Mouse (Mus musculus) induced T-regulatory cell, adult 2 months (primary cell): ENCODE data around the gene Col18a1.

Source experiments
- DNase-seq: peaks from one replicate; pipeline ENCODE4 v3.0.0-alpha.2; 2012; ENCODE audit warnings: low read depth

Gene Col18a1

DNA sequence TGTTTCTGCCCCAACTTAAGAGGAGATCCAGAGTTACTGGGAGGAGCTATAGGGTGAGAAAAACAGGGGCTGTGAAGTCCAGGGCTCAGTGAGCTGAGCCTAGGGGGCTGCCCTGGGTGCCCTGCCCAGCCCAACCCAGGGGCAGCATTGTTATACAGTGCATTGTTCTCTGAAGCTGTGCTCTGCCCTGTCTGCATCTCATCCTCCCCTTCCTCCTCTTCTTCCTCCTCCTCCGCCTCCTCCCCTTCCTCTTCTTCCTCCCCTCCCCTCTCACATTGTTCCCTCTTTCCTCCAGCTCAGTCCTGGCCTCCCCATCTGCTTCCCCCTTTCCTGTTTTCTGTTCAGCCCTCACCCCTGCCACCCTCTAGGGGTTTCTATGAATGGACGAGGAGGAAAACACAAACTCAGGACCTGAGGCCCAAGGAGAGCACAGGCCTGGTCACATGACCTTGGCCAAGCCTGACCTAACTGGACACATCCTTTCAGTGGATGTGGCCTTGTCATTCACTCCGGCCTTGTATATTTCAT is 16.5 kb upstream of the Col18a1 start:
- no peak for DNase-seq

DNA sequence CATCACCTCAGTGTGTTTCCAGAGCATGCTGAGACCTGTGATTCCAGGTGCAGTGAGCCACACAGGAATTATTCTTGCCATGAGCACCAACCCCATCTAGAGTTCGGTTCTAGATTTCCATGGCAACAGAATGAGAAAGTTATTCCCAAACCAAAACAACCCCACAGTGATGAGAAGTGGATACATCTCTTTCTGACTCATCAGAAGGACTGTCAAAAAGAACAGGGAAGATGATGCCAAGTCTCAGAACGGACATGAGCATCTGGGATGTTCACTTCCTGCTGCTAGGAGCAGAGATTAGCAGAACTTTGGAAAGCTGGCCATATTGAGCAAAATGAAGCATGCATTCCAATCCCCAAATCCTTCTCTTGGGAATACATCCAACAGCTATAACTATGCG is 13.8 kb upstream of the Col18a1 start:
- DNase-seq, result no peak

DNA sequence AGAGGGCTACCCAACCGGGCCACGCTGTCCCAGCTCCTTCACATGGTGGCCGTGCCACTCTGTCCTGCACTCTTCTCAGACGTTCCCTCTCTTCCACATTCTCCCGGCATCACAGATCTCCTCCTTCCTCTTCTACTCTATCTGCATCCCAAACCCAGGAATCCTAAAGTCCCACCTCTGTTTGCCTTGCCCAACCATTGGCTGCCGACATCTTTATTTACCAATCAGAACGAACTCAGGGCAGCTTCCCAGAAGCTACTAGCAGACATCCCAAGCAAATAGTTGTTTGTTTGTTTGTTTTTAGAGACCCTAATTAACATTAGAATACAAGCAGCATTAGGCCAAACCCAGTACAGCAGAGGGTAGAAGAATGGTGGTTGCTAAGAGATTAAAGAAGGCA is 12.3 kb upstream of the Col18a1 start:
- DNase-seq, result no peak

DNA sequence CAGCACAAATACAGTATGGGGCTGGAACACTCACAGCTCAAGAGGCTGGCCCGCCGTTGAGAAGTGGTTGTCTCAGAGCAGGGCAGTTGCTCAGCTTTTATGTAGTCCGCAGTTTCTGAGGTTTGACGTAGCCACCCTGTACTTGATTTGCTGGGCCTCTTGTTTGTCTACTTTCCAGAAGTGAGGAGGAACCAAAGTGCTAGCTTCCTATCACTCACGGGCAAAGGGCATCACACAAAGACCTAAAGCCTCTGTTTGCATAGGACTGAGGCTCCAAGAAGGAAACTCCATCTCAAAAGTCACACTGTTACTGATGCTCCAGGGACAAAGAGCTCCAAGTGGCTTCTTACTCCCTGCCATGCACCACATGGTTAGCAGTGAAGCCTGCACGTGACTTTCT is 4.1 kb upstream of the Col18a1 start:
- no peak for DNase-seq

DNA sequence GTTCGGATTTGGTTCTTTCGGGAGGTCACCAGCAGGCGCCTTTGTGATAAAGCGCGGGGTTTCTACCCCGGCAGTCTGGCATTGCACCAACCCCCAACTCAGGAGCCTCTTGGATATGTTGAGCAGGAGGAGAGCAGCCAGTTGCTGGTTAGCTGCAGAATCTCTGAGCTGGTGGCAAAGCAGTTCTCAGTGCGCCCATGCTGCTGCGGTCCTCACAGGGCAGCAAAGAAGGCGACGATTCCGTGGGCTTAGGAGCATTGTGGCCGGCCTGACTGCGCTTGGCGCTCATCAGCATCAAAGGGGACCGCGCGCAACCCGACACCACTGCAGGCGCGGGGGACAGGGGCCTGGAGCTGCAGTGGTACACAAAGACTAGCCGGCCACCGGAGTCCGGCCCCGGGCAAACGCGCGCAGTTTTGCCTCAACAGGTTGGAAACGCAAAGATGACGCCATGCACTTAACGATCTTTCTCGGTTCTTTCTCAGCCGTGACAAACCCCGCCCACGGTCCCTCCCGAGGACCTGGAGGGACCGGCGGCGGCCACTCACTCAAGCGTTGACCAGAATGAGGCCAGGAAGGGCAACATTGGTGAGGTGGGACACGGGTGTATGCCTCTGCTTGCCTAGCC is 916 bp downstream of the Col18a1 start:
- no peak for DNase-seq

DNA sequence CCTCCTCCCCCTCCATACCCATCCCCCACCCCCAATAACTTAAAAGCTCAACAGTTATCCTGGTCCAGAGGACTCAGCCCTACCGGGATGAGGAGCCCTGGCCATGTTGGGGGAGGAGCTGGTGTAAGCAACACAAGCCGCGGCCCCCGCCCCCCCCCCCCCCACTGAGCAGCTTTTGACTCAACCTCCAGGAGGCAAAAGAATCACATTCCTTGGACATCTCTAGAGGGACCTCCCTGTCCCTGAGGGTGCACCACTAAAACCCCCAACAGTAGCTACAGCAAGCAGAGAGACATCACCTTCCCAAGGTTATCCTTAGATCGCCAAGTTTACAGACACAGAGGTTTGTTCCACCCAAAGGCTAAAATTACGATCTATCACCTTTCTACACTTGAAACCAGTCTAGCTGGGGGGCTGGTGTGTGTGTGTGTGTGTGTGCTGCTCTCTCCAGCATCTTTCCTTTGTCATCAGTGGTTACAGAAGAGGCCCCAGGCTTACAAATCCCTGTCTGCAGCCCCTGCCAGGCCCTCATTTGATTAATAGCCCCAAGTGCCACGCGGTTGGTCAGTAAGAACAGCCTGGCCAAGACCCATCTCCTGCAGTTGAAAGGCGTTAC is 1.8 kb downstream of the Col18a1 start:
- no peak for DNase-seq

DNA sequence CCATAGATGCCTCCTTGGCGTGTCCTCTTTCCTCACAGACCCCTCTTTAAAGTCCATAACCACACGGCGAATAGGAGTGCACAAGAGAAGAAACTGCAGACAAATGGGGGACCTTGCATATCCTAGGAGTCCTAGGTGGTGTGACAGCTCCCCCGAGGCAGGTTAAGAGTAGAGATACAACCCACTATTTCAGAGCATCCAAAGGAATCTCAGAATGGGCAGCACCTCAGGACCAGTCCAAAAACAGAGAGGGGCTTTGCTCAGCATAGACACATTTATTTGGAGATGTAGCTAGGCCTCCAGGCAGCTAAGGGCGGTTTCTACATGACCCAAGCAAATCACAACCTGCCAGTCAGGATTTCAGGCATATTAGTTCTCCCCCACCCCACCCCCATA is 2.3 kb downstream of the Col18a1 start:
- DNase-seq, result no peak

DNA sequence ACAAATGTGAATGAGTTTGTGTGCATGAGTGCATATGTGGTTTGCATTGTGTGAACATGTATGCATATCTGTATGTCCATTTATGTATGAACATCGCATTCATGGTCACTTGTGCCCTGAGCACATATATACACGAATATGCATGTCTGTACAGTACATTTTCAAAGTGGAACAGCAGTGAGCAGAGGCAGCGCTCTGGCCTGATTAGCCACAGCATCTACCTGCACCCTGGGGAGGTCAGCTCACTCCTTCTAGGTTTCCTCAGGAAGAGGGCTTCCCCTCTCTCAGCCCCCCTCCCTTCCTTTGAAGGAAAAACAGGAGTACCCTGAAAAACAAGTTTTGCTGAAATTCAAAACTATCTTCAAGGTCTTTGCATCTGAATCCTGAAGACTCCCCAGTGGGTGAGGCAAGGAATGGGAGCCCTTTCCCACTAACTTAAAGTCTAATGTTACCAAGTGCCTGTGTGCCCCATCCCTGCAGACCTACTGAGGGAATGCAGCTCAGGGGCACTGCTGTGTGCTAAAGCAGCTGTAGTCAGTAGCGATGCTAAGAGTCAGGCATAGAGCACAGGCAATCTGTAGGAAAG is 2.9 kb downstream of the Col18a1 start:
- DNase-seq, result no peak

DNA sequence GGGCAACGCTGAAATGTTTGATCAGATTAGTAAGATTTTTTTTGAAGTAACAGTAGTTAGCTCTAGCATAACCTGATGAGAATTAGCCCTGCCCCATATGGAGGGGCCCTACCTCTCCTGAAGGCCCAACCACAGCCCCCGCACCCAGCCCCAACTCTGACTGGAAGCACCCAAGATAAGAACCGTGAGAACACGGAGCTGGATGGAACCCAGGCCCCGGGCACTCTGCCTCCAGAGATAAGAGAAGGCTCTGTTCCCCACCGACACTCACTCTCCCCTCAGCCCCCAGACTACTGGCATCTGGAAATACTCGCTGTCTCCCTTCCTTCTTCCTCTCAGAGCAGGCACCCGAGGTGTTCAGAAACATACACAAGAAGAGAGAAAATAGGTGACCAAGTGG is 6.8 kb downstream of the Col18a1 start:
- DNase-seq, result no peak

DNA sequence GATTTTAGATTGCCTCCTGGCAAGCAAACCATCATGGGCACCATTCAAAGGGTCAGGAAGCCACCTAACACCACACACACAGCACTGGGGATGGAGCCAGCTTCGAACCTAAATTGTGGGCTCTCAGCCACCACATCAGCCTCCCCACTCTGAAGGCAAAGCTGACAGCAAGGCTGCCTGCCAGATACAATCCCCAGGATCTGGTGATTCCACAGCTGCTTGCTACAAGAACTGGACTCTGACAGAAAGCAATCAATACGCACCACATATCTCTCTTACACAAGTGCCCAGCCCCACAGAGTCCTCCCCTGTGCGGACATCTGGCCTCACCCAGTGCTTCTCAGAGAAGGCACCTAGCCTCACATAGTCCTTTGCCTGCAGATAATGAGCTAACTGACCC is 7.4 kb downstream of the Col18a1 start:
- DNase-seq, result no peak

DNA sequence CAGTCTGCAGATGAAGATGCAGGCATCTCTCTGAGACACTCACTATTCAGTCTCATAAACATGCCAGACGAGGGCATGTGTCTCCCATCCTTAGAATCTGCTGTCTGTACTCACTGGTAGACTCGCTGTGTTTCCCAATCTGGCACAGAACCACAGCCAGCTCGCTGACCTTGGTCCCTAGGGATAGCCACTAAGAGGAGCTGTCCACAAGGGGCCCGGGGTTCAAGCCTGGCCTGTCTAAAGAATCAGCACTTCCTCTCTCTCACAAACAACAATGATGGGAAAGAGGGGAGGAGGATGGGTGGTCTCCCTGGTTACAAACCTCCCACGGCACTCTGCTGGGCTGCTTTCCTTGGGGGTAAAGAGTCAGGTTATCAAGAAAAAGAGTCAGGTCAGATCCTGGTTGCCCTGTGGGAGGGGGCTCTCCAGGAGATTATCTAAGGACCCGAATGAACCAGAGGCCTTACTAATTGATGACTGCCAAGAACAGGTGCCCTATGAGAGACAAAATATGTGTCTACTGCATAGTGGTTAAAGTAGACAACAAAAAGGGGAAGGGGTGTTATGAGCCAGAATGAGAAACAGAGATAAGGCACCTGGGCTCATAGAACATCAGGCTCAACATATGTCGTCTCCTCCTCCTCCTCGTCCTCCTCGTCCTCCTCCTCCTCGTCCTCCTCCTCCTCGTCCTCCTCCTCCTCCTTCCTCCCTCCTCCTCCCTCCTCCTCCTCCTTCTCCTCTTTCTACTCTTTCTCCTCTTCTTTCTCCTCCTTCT is 8.9 kb downstream of the Col18a1 start:
- no peak for DNase-seq

DNA sequence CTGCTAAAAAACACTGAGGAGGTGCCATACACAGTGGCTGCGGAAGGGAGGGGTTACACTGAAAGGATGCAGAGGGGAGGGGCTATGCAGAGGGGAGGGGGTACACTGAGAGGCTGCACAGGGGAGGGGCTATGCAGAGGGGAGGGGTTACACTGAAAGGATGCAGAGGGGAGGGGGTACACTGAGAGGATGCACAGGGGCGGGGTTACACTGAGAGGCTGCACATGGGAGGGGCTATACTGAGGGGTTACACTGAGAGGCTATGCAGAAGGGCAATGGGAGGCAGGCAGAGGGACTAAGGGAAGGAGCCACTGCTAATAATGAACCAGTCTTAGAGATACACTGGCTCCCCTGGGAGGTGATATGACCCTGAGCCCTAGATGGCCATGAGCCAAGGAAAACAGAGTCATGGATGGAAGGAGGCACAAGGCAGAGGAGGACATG is 14.1 kb downstream of the Col18a1 start:
- DNase-seq, result no peak

DNA sequence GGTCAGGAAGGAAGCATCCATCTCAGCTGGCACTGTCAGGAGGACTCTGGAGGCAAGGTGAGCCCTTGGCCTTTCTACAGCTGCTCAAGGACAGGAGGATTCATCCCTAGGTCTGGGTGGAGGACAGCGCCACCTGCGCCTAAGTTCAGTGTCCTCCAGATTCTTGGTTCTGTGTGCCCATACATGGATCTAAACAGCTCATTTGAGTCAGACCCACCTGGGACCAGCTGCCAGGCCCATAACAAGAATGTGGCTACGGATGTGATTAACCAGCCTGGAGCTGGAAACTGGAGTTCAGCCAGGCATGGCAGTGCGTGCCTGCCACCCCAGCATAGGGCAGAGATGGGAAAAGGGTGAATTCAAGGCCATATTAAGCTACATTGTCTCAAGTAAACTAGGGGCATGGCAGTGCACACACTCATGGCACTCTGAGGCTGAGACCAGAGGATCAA is 14.8 kb downstream of the Col18a1 start:
- DNase-seq, result no peak

DNA sequence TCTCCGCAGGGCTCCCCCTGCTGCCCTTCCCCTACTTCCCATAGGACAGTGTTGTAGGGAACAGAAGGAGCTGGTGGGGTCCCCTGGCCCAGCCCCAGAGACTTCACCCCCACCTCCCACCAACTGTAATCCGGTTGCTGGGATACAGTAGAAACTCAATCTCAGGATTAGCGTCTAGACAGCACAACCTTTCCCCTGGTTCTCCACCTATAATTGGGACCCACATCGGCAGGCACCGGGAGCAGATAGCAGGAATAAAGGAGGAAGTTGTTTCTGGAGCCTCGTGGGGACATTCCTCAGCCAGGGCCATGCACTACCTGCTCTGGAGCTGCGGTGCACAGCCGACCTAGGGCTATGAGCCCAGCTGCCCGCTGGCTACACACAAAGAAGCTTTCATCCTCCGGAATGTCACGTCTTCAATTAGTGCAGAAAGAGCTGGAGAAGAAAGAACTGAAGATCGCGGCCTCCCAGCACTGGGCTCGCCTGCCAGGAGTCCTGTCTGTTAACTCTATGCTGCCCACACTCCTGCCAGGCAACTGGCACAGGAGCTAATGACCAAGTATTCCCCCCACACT is 15.3 kb downstream of the Col18a1 start:
- no peak for DNase-seq

DNA sequence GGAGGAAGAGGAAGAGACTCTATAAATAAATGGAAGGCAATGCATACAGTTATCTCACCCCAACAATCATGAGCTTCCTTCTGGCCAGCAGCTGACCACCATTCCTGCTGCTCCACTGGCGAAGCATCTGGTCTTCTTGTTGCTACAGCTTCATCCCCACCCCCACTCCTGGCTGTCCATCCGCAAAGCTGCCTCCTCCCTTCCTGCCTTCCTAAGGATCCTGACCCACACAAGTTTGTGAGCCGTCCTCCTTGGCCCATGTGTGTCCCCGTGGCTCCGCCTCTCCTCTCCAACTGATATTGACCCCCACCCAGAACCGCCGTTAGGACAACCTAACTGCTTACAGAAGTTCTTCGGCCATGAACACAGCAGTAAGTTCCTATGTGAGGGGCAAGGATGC is 16.3 kb downstream of the Col18a1 start:
- no peak for DNase-seq

DNA sequence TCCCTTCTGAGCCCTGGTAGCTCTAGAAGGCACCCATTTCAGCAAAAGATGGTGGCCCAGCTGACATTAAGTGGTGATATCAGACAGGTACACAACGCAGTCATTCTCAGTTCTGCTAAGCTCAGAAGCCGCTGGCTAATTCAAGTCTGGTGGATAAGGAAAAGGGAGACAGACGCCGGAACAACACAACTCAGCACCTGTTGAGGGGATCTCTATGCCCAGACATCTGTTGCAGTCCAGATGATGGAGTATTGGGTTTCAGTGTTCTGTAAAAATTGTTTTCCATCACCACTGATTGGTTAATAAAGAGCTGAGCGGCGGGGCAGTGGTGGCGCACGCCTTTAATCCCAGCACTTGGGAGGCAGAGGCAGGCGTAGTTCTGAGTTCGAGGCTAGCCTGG is 18.8 kb downstream of the Col18a1 start:
- DNase-seq, result no peak

DNA sequence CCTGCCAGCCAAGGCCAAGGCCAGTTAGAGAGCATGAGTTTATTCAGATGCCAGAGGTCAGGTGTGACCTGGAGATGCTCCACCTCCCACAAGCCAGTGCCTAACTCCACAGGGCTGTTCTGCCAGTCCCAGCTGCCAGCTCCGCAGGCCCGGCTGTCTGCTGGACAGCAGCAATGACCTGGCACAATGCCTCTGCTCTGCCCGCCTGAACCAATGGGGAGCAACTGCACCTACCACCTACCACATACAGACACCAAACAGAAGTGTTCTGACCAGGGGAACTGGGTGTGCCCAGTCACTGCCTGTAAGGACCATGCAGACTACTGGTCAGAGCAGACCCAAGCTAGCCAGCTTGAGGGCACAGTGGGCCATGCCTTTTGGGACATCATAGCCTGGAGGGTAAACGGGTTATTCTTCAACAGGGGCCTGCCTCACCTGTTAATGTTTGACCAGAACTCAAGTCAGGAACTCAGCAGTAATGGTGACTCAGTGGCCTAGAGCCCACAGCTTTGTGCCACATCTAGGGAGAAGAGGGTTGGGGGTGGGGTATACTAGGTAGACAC is 19.4 kb downstream of the Col18a1 start:
- DNase-seq, result no peak

DNA sequence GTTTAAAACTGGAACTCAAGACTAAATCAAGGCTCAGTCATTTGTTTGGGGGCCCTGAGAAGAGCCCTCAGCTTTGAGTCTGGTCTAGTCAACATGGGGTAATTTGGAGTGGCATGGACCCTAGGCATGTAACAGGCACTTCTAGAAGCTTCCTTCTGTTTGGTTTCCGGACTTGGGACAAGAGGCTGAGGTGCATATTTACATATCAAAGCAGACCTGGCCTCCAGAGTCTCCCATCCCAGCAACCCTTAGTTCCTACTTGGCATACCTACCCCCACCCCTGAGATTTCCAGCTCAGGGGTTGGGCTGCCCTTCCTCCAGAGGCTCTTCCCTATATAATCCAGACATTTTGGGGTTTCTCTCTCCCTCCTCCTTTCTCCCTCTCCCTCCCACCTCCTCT is 20.4 kb downstream of the Col18a1 start:
- DNase-seq, result no peak

DNA sequence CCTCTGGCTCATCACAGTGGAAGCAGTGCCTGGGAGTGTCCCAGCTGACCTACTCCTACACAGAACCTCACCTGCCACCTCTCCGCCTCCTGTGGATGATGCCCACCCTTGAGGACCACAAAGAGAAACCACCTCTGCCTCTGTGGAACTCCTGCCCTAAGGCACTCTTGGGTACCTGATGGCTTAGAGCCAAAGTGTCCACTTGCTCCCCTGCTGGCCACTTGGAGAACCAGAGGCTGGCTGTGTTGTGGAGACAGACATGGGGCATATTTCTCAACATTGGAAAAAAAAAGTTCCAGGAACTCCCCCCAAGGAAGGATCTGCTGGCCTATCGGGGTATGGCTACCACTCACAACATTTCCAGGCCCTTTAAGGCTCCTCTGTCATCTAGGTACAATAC is 22.0 kb downstream of the Col18a1 start:
- DNase-seq, result no peak

DNA sequence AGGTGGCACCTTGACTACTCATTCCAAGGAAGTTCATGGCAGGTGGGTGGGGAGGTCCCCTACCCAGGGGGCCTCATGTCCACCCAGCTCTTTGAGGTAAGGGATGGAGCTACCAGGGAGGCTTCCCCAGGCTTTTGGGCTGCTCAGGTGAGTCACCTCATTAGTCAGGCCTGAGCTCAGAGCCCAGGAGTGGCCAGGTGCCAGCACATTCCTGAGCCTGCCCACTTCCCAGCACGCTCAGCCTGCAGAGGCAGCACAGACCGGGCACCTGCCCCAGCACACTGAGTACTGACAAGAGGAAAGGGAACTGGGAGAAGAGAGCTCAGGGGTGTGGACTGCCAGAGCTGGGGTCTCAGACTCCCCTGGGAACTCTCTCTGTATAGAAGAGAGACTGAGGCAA is 24.0 kb downstream of the Col18a1 start:
- no peak for DNase-seq

DNA sequence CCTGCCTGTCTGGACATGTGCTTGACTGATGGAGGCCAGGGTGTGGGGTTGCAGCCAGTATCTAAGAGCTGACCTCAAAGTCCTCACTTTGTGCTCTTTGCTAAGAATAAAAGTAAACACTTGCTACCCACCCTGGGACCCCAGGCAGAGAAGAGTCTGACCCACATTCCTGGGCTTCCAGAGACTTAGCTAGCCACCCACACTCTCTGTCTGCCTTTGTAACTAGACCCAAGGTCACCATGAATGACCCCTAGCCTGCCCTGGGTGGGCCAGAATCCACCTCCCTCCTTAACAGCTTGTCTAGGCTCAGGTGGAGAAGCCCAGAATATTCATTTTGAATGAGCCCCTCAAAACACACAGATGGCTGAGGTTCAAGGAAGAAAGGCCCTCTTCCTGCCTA is 28.0 kb downstream of the Col18a1 start:
- DNase-seq, result no peak

DNA sequence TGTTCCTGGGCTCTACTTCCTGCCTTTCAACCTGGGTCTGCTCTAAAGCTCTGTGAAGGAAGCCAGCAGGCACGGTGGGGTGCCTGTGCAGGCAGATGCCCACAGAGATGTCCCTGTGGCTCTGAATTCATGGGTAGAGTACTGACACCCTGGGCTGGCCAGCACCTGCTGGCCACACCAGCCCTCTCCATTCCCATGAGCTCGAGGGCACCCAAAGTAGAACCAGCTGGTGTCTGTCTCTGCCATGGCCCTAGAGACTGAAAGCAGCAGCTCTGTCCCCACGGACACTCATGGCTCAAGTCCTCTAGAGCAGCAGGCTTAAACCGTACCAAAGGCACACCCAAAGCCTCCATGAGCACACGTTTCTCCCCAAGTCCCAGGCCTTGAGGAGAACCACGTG is 30.1 kb downstream of the Col18a1 start:
- no peak for DNase-seq
